Mouse (Mus musculus) testis, adult 2 months (tissue): ENCODE data around the gene Fam189b. TPM values are rescaled to one million over a fixed set of nuclear protein-coding genes. Genes with fewer than 3 reads are reported as not detected.

ENCODE experiments used
- H3K27ac ChIP-seq: fragments of 200-500 bp; 2 replicates; pipeline ENCODE4 v1.5.1; 2012; ENCODE audit warnings: low read depth, low read length; ENCODE audit not compliant: control insufficient read depth, insufficient read depth
- H3K27me3 ChIP-seq: fragments of 200-500 bp; 2 replicates; pipeline ENCODE4 v1.6.1; 2012; ENCODE audit warnings: mild to moderate bottlenecking, low read length, moderate library complexity; ENCODE audit not compliant: control insufficient read depth, insufficient read depth
- H3K36me3 ChIP-seq: fragments of 200-500 bp; 2 replicates; pipeline ENCODE4 v1.6.1; 2012; ENCODE audit warnings: mild to moderate bottlenecking, low read length; ENCODE audit not compliant: control insufficient read depth, insufficient read depth
- H3K4me1 ChIP-seq: fragments of 200-500 bp; 2 replicates; pipeline ENCODE4 v1.6.1; 2012; ENCODE audit warnings: low read length; ENCODE audit not compliant: control insufficient read depth, insufficient read depth
- H3K4me3 ChIP-seq: fragments of 200-500 bp; 2 replicates; pipeline ENCODE4 v1.5.1; 2012; ENCODE audit warnings: low read depth, mild to moderate bottlenecking, low read length, moderate library complexity, mixed read lengths; ENCODE audit not compliant: control insufficient read depth
- CTCF ChIP-seq: fragments of 200-500 bp; IDR thresholded peaks from 2 replicates; pipeline ENCODE4 v1.5.1; 2012; ENCODE audit warnings: low read depth, mild to moderate bottlenecking, inconsistent platforms, low read length, moderate library complexity; ENCODE audit not compliant: control insufficient read depth, insufficient read depth, insufficient replicate concordance
- POLR2A ChIP-seq: fragments of 200-500 bp; IDR thresholded peaks from 2 replicates; pipeline ENCODE4 v1.6.1; 2012; ENCODE audit warnings: low read depth, mild to moderate bottlenecking, inconsistent platforms, low read length, moderate library complexity; ENCODE audit not compliant: control insufficient read depth
- polyA plus RNA-seq: library from polyadenylated mRNA; depleted of rRNA; stranded (reverse); fragments of >200 nt; gene quantifications from 2 replicates; pipeline ENCODE4 v1.2.3, GENCODE M21; 2012; rRNA removed

Fam189b gene
- polyA plus RNA-seq, result 5.7 and 7.1 TPM in 2 replicates

DNA sequence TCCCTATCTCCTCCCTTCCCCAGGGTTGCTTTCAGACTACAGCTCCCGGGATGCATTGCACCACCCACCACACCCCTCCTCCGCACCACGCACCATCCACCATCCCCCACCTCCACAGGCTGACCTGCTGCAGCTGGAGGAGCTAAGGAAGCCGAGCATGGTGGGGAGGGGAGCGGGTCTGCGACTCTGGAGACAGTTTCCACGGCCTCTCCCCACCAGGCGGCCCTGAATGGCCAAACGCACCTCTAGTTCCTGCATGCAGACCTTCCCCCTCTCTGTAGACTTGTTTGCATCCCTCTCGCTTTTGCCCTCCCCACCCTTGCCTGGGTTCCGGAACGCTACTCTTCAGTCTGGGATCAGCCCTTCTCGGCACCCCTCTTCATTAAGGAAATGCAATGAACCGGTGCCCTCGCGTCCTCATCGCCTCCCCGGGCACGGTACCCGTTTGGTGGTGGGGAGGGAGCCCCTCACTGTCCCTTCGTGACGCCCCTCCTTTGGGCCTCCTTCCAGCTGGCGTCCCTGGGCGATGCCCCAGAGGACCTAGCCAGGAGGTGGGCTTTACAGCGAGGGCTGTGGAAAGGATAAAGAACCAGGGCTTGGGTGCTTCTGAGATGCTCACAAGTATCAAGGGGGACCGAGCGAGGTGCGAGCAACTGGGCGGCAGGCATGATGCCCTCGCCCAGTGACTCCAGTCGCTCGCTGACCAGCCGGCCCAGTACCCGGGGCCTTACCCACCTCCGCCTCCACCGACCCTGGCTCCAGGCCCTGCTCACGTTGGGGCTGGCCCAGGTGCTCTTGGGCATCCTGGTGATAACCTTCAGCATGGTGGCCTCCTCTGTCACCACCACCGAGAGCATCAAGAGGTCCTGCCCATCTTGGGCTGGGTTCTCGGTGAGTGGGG lies at the start of gene Fam189b:
Gene Fam189b (plus strand): TSS at position 86 of the 901 bp plus-strand sequence.
- peaks cover 14% of the 10 kb centered on the region for H3K4me1 ChIP-seq
- no peak for TF ChIP-seq CTCF
- peak; percentile 55; the same call in 1 of the 2 replicates for TF ChIP-seq POLR2A
- H3K36me3 ChIP-seq, result no peaks in the 10 kb centered on the region; the same call in 1 of the 2 replicates

DNA sequence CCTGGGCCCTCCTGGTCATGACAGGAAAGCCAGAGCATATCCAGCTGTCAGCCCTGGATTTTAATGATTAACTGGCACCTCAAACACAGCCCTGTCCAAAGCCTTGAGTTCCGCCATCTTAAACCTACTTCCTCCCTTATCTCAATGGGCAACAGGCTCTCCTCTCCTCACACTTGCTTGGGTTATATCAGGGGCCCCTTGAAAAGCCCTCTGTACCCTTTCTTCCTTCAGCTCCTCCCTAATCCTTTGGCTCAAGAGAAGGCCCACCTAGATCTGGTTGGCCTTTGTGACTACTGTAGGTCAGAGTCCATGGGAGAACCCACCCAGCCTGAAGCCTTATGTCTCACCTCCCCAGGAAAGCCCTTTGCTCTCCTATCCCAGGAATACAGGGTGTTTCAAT lies 49.2 kb upstream of the Fam189b start:
- Histone ChIP-seq H3K36me3 (no peaks in the 10 kb centered on the region), H3K4me3 (no peak overlapping the region), H3K4me1 (peaks cover 8% of the 10 kb centered on the region), H3K27me3 (no peaks in the 10 kb centered on the region), H3K27ac (no peak overlapping the region)
- TF ChIP-seq CTCF, result no peak
- no peak for TF ChIP-seq POLR2A

More for the DNA sequence above, at the start of gene Fam189b:
- no peaks in the 10 kb centered on the region for H3K27me3 ChIP-seq
- no peak within 1 kb of the TSS for H3K27ac ChIP-seq
- peak within 1 kb of the TSS; percentile 78 for H3K4me3 ChIP-seq

DNA sequence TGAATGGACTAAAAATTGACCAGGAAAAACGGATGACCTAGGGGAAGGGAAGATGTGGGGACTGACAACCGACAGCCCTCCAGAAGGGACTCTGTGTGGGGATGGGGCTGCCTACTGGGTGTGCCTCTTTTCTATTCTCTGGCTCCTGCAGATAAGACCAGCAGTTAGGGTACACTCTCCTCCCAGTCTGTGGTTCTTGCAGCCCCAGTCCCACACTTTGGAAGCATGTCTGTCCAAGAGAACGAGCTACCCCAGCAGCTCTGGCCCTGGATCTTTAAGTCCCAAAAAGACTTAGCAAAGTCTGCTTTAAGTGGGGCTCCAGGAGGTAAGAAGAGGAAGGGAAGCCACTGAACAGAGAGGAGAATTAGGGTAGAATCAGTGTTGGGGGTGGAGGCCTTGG lies 47.0 kb upstream of the Fam189b start, which contains the start of gene Pklr:
Gene Pklr (plus strand): TSS at position 185 of the 400 bp plus-strand sequence.
- H3K4me3 ChIP-seq, result no peak within 1 kb of the TSS
- TF ChIP-seq CTCF (no peak), POLR2A (no peak)
- no peaks in the 10 kb centered on the region for H3K36me3 ChIP-seq
- H3K4me1 ChIP-seq, result peaks cover 8% of the 10 kb centered on the region
- H3K27ac ChIP-seq, result no peak within 1 kb of the TSS
- H3K27me3 ChIP-seq, result no peaks in the 10 kb centered on the region

DNA sequence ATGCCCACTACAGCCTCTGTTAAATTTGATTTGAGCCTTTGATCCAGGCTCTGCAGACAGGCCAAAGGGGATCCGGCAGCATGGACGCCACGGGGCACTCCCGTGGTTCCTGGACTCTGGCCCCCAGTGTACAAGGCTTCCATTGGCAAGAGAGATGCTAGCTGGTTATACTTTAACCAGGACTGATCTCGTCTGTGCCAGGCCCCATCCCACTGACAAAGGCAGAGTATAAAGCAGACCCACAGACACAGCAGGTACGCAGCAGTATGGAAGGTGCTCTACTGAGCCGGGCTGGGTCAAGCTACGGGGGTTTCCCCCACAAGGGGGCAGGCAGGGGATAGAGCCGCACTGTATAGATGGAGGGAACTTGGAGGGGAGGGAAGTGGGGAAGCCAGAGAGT lies 46.6 kb upstream of the Fam189b start:
- no peaks in the 10 kb centered on the region for H3K36me3 ChIP-seq
- H3K4me1 ChIP-seq, result peaks cover 8% of the 10 kb centered on the region
- TF ChIP-seq CTCF, result no peak
- no peak for TF ChIP-seq POLR2A
- H3K4me3 ChIP-seq, result no peak overlapping the region
- H3K27ac ChIP-seq, result no peak overlapping the region
- no peaks in the 10 kb centered on the region for H3K27me3 ChIP-seq

DNA sequence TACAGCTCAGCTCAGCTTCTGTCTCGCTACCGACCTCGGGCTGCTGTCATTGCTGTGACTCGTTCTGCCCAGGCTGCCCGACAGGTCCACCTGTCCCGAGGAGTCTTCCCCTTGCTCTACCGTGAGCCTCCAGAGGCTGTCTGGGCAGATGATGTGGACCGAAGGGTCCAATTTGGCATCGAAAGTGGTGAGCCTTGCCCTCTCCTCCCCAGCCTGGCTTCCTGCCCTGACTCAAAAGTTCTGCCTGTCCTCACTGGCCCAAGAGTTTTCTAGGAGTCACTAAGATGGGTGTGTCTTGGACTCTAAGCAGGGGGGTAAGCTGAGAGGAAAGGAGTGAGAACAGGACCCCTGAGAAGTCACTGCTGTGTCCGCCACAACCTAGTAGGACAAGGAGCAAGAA lies 38.1 kb upstream of the Fam189b start:
- no peak for TF ChIP-seq CTCF
- no peak for TF ChIP-seq POLR2A
- Histone ChIP-seq H3K27me3 (no peaks in the 10 kb centered on the region), H3K27ac (no peak overlapping the region)

DNA sequence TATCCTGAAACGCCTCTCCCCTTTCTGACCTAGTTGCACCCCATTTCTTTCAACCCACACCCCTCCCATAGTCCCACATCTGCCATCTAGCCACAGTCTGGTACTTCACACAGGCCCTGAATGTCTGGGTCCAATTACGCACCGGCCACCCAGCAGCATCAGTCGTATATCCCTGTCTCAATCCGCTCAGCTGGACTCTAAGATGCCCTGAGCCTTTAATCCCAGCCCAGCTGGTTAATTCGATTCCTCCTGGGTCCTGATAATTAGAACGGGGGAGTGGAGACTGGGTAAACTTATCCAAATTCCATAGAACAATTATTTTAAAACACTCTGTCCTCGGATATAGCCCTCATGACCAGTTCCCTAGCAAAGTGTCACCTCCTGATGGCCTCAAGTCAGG lies 37.4 kb upstream of the Fam189b start:
- no peaks in the 10 kb centered on the region for H3K27me3 ChIP-seq
- no peak for TF ChIP-seq POLR2A
- TF ChIP-seq CTCF, result no peak
- no peak overlapping the region for H3K27ac ChIP-seq
- H3K4me1 ChIP-seq, result peaks cover 7% of the 10 kb centered on the region
- H3K36me3 ChIP-seq, result no peaks in the 10 kb centered on the region
- no peak overlapping the region for H3K4me3 ChIP-seq

More for the DNA sequence above, 38.1 kb upstream of the Fam189b start:
- Histone ChIP-seq H3K4me1 (peaks cover 7% of the 10 kb centered on the region), H3K4me3 (no peak overlapping the region), H3K36me3 (no peaks in the 10 kb centered on the region)

DNA sequence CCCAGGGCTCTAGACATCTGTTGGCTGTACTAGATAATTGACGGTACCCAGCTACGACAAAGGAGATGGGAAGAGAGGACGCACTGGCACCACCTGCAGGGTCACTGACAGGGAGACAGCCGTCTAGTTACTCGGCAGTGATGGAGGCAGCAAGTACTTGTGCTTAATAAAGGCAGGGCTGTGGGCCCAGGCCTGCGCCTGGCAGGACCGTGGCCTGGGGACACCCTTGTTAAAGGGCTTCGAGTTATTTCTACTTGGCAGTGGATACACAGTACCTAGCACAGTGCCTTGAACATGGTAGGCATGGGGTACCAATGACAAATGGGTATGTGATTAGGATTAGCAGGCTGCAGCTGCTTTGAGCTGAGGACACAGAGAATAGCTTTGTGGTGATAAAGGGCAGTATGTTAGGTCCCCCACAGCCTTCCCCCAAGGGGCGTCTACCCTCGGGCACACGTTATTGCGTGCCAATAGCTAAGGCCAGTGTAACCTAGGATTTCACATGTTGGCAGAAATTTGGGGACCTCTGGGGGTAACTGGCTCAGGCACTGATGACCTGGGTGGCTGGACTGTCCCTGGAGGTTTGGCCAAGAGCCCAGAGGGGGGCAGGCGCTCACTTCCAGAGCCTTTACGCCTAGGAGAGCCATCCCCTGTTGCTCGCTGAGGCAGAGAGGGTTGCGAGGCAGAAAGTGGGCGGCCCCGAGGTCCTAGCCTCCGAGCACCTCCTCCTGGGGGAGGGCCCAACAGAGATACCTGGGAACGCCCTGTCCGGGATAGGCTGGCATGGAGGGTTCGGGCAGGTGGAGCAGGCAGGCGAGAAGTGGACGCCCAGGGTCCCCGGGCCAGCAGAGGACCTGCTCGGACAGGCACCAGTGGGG lies 35.6 kb upstream of the Fam189b start:
- Histone ChIP-seq H3K4me3 (no peak overlapping the region), H3K27ac (no peak overlapping the region)
- TF ChIP-seq CTCF (no peak), POLR2A (no peak)

More for the DNA sequence above, 35.6 kb upstream of the Fam189b start:
- H3K36me3 ChIP-seq, result no peaks in the 10 kb centered on the region
- H3K27me3 ChIP-seq, result no peaks in the 10 kb centered on the region
- H3K4me1 ChIP-seq, result peaks cover 7% of the 10 kb centered on the region
